Mouse (Mus musculus) embryonic fibroblast, embryonic 13.5 days (primary cell): ENCODE results near the gene Fam171a1.

Experiments used
- CTCF ChIP-seq: IDR thresholded peaks from 2 replicates; pipeline ENCODE4 v1.5.1; 2011; ENCODE audit warnings: mild to moderate bottlenecking, control low read depth, low read length, moderate library complexity, borderline replicate concordance; ENCODE audit not compliant: insufficient read depth
- POLR2A ChIP-seq: IDR thresholded peaks from 2 replicates; pipeline ENCODE4 v1.6.1; 2011; ENCODE audit warnings: low read depth, mild to moderate bottlenecking, control low read depth, low read length, moderate library complexity

DNA sequence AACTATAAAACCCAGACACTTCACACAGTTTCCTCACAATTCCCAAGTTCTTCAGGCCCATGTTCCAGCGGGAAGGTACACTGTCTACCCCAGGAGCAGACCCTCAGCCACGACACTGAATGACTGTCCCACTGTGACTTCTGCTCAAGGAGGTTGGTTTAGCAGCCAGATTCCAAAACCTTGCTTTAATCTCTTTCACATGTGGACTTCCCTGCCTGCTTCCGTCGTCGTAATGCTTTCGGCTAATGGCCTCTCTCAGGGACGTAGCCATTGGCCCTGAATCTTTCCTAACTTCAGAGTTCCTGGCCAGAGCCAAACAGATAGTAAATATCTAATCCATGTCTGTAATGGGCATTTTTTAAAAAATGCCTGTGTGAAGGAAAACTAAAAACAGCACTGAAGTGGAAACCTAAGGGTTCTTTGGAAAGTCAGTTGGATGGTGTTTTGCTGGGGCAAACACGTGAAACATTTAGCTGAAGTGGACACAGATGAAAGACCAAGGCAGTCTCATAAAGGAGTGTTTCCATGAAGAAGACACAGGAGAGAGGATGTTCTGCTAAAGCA lies 51.1 kb downstream of the Fam171a1 start:
- TF ChIP-seq CTCF: no peak
- no peak for TF ChIP-seq POLR2A
